Mouse (Mus musculus) liver, postnatal 0 days (tissue): ENCODE results near the gene Xylt2.

Experiments
- CTCF ChIP-seq: sonication (generic); IDR thresholded peaks from 2 replicates; pipeline ENCODE4 v1.5.1; 2016; ENCODE audit warnings: antibody characterized with exemption, low read depth
- EP300 ChIP-seq: IDR thresholded peaks from 2 replicates; pipeline ENCODE4 v1.6.1; 2016; ENCODE audit warnings: antibody characterized with exemption, low read depth, mild to moderate bottlenecking

DNA sequence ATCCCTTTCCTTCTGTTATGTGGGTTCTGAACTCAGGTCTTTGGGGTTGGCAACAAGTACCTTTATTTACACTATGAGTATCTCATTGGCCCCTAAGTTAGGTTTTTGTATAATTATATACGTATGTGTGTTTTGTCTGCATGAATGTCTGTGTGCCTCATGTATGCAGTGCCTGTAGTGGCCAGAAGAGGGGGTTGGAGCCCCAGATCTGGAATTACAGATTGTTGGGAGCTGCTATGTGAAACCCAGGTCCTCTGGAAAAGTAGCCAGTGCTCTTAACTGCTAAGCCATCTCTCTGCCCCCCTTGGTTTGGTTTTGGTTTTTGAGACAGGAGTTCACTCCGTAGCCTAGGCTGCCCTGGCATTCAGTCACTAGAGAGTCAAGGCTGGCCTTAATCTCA is 19.8 kb upstream of the Xylt2 start:
- no peak for TF ChIP-seq CTCF
- TF ChIP-seq EP300, result no peak
